In genomic region chr19:29641055-29641454, GRCm38 (mm10) we compare ENCODE assay signal across 9 mouse cellular contexts. TPM values are rescaled to one million over a fixed set of nuclear protein-coding genes. Genes with fewer than 3 reads are reported as not detected.
DNase-seq lines count a peak whose midpoint lies in the region; ATAC-seq and TF ChIP-seq lines count a peak whose summit lies in the region.
"Had no signal": no experiment of that assay in that cellular context is flagged by ENCODE, and none has a peak within 500 bp of the region (broad histone marks: within the 10 kb centered on the region; RNA-seq: fewer than 3 reads in every experiment).

No protein-coding gene starts in this region.

- no peaks in the 10 kb centered on the region; the same call in 1 of the 2 replicates for H3K4me1 ChIP-seq in brown adipose tissue, adult 24 weeks (ENCODE audit: control insufficient read depth, insufficient read depth, insufficient read length, low read length)
- 0 out of 2 replicates have a peak, but pooled peaks cover 4% of the 10 kb centered on the region for H3K4me1 ChIP-seq in intestine, embryonic 15.5 days (replicated peaks)
- no peaks in the 10 kb centered on the region for H3K4me1 ChIP-seq in hindbrain, embryonic 11.5 days (replicated peaks; ENCODE audit: control insufficient read depth, insufficient read depth, low read length)
- H3K4me1 ChIP-seq in midbrain, embryonic 10.5 days: peaks cover 20% of the 10 kb centered on the region

- 26% methylated on average over 9 of the region's 9 CpGs for WGBS in intestine, embryonic 15.5 days
- 64% methylated on average over 7 of the region's 9 CpGs for WGBS in hindbrain, embryonic 11.5 days
- 60% methylated on average over 9 of the region's 9 CpGs for WGBS in midbrain, embryonic 10.5 days

- no peak overlapping the region for H3K9ac ChIP-seq in intestine, embryonic 15.5 days
- no peak overlapping the region for H3K9ac ChIP-seq in hindbrain, embryonic 11.5 days (ENCODE audit: low read depth, low read length)

- DNase-seq in gastrocnemius, adult 2 months: no peak
- no peak for DNase-seq in gastrocnemius, adult 8-10 months (ENCODE audit: low spot score in 2 of 2)
- DNase-seq in lung, postnatal 25 days (ENCODE audit: low spot score): peak; percentile 9
- no peak for DNase-seq in left cerebral cortex, postnatal 10 days (ENCODE audit: extremely low spot score in 1 of 2, low spot score in 2 of 2)
- DNase-seq in hindbrain, embryonic 11.5 days (ENCODE audit: low spot score): no peak
- DNase-seq in midbrain, embryonic 10.5 days (ENCODE audit: low spot score): no peak

- no peak for TF ChIP-seq CTCF in gastrocnemius, adult 2 months (IDR thresholded peaks at IDR 0.05)

- 0 out of 2 replicates have a peak, but pooled peaks cover 4% of the 10 kb centered on the region for H3K36me3 ChIP-seq in intestine, embryonic 15.5 days
- 0 out of 2 replicates have a peak, but pooled peaks cover 2% of the 10 kb centered on the region for H3K36me3 ChIP-seq in hindbrain, embryonic 11.5 days (ENCODE audit: control insufficient read depth, insufficient read depth, low read length)
- H3K36me3 ChIP-seq in midbrain, embryonic 10.5 days: peaks cover 42% of the 10 kb centered on the region

- H3K4me3 ChIP-seq in gastrocnemius, adult 2 months: peak overlapping the region; percentile 59
- peak overlapping the region; percentile 52 for H3K4me3 ChIP-seq in brown adipose tissue, adult 24 weeks (ENCODE audit: insufficient read depth, low read depth, low read length)
- no peak overlapping the region for H3K4me3 ChIP-seq in intestine, embryonic 15.5 days (replicated peaks)
- H3K4me3 ChIP-seq in hindbrain, embryonic 11.5 days (ENCODE audit: low read depth, low read length): no peak overlapping the region
- H3K4me3 ChIP-seq in midbrain, embryonic 10.5 days: no peak overlapping the region

- H3K9me3 ChIP-seq in intestine, embryonic 15.5 days: no peaks in the 10 kb centered on the region
- no peaks in the 10 kb centered on the region for H3K9me3 ChIP-seq in hindbrain, embryonic 11.5 days (ENCODE audit: control insufficient read depth, low read length)
- H3K9me3 ChIP-seq in midbrain, embryonic 10.5 days (replicated peaks): peaks cover 4% of the 10 kb centered on the region; the same call in 1 of the 2 replicates

- H3K27me3 ChIP-seq in intestine, embryonic 15.5 days (replicated peaks): no peaks in the 10 kb centered on the region
- H3K27me3 ChIP-seq in hindbrain, embryonic 11.5 days (ENCODE audit: control insufficient read depth, insufficient read depth, low read length): no peaks in the 10 kb centered on the region
- H3K27me3 ChIP-seq in midbrain, embryonic 10.5 days (ENCODE audit: low read depth, poor library complexity, severe bottlenecking): no peaks in the 10 kb centered on the region

- H3K27ac ChIP-seq in gastrocnemius, adult 2 months: peak overlapping the region; percentile 50
- H3K27ac ChIP-seq in brown adipose tissue, adult 24 weeks (replicated peaks; ENCODE audit: low read depth, low read length): peak overlapping the region; percentile 47
- H3K27ac ChIP-seq in intestine, embryonic 15.5 days: peak overlapping the region; percentile 24; the same call in 1 of the 2 replicates
- no peak overlapping the region for H3K27ac ChIP-seq in hindbrain, embryonic 11.5 days (ENCODE audit: low read depth, low read length)
- no peak overlapping the region for H3K27ac ChIP-seq in midbrain, embryonic 10.5 days (replicated peaks)

- ATAC-seq in intestine, embryonic 15.5 days: peak; percentile 83
- no peak for ATAC-seq in hindbrain, embryonic 11.5 days (ENCODE audit: low FRiP score)

- H3K4me2 ChIP-seq in intestine, embryonic 15.5 days (replicated peaks): peak overlapping the region; percentile 41
- H3K4me2 ChIP-seq in hindbrain, embryonic 11.5 days (replicated peaks; ENCODE audit: low read depth, low read length): no peak overlapping the region

- intact Hi-C loops in gastrocnemius, adult 2 months (cut with DNase I): no loop called here
- intact Hi-C loops in left cerebral cortex, postnatal 10 days (cut with DNase I): no loop called here

RNA-seq across cellular contexts. Expression of gene Ermp1, which starts 7.2 kb away (rescaled TPM):
- 1 to 10 TPM; 7.2 to 7.9 TPM for total RNA-seq in gastrocnemius, adult 2 months (2021)
- total RNA-seq in gastrocnemius, adult 8-10 months (2022): 10 to 100 TPM in 1 of 4 experiments, 1 to 10 TPM in 3; 6.9 to 10.4 (median 8.1) TPM
- polyA plus RNA-seq in brown adipose tissue, adult 24 weeks (2012; ENCODE audit: insufficient read depth, insufficient read length, missing spikeins): 38.6 and 40.5 TPM in 2 replicates
- 9.6 and 10.8 TPM in 2 replicates for polyA plus RNA-seq in intestine, embryonic 15.5 days (2015; fragmentation: Nextera tagmentation; extraction: Ambion mirVana)
- 10 to 100 TPM; 36.5 to 38.9 TPM for total RNA-seq in left cerebral cortex, postnatal 10 days (2021)
- 10.9 and 14.1 TPM in 2 replicates for polyA plus RNA-seq in hindbrain, embryonic 11.5 days (2014; fragmentation: Nextera tagmentation; extraction: Ambion mirVana)
- polyA plus RNA-seq in midbrain, embryonic 10.5 days (2016; fragmentation: Nextera tagmentation; extraction: Ambion mirVana): 12.6 and 14.2 TPM in 2 replicates

RNA-seq across cellular contexts. Expression of gene Mlana, which starts 56.6 kb away (rescaled TPM):
- not detected for total RNA-seq in gastrocnemius, adult 2 months (2021)
- not detected for total RNA-seq in gastrocnemius, adult 8-10 months (2022)
- not detected in 2 replicates for polyA plus RNA-seq in brown adipose tissue, adult 24 weeks (2012; ENCODE audit: insufficient read depth, insufficient read length, missing spikeins)
- polyA plus RNA-seq in intestine, embryonic 15.5 days (2015; fragmentation: Nextera tagmentation; extraction: Ambion mirVana): not detected in 2 replicates
- total RNA-seq in left cerebral cortex, postnatal 10 days (2021): under 1 TPM in 1 of 2 experiments, not detected in 1; 0.64 TPM
- polyA plus RNA-seq in hindbrain, embryonic 11.5 days (2014; fragmentation: Nextera tagmentation; extraction: Ambion mirVana): 0.19 and 0.33 TPM in 2 replicates
- polyA plus RNA-seq in midbrain, embryonic 10.5 days (2016; fragmentation: Nextera tagmentation; extraction: Ambion mirVana): 0.14 TPM in 1 of 2 replicates, not detected in the other
- polyA plus RNA-seq: neural tube, embryonic 11.5 days had no signal

Comparison
In these comparisons a context has a peak if more than half of its experiments do, and no peak if none do; other contexts are left out.
1. H3K27ac ChIP-seq: peak in gastrocnemius, adult 2 months (single experiment), brown adipose tissue, adult 24 weeks (single experiment) and intestine, embryonic 15.5 days (single experiment); none in hindbrain, embryonic 11.5 days (single experiment) and midbrain, embryonic 10.5 days (single experiment).
2. H3K4me3 ChIP-seq: peak in gastrocnemius, adult 2 months (single experiment) and brown adipose tissue, adult 24 weeks (single experiment); none in intestine, embryonic 15.5 days (single experiment), hindbrain, embryonic 11.5 days (single experiment) and midbrain, embryonic 10.5 days (single experiment).